Mouse (Mus musculus) ovary, postnatal 10 days (tissue): ENCODE results near the gene Mgll.
A peak's percentile ranks its signal among the peaks of the same experiment; 100 is the strongest.

Experiments
- DNase-seq: peaks from one replicate; pipeline ENCODE4 v3.0.0; 2022; ENCODE audit warnings: low spot score

The Mgll gene

GRCm38 (mm10) chr6:88724313-88725195 is at the start of gene Mgll:
TSS of gene Mgll (plus strand) at chr6:88724412.
- DNase-seq: peak; percentile 35

GRCm38 (mm10) chr6:88675815-88676214 is 48.4 kb upstream of the Mgll start:
- DNase-seq: no peak

GRCm38 (mm10) chr6:88676753-88677736 is 47.2 kb upstream of the Mgll start:
- no peak for DNase-seq

GRCm38 (mm10) chr6:88677738-88678137 is 46.5 kb upstream of the Mgll start:
- DNase-seq: no peak

- no peak for DNase-seq
Observed at GRCm38 (mm10) chr6:88681026-88681425, 43.2 kb upstream of the Mgll start.

- no peak for DNase-seq
Observed at GRCm38 (mm10) chr6:88683380-88684053, 40.7 kb upstream of the Mgll start.

GRCm38 (mm10) chr6:88688171-88688570 is 36.0 kb upstream of the Mgll start:
- no peak for DNase-seq

- no peak for DNase-seq
Observed at GRCm38 (mm10) chr6:88688712-88689111, 35.5 kb upstream of the Mgll start.

- DNase-seq: no peak
Observed at GRCm38 (mm10) chr6:88690211-88690610, 34.0 kb upstream of the Mgll start.

- no peak for DNase-seq
Observed at GRCm38 (mm10) chr6:88691361-88691760, 32.9 kb upstream of the Mgll start.

- no peak for DNase-seq
Observed at GRCm38 (mm10) chr6:88702887-88703286, 21.3 kb upstream of the Mgll start.

GRCm38 (mm10) chr6:88703731-88704130 is 20.5 kb upstream of the Mgll start:
- no peak for DNase-seq

- no peak for DNase-seq
Observed at GRCm38 (mm10) chr6:88708401-88709278, 15.6 kb upstream of the Mgll start.

GRCm38 (mm10) chr6:88709279-88709575 is 15.0 kb upstream of the Mgll start:
- no peak for DNase-seq

GRCm38 (mm10) chr6:88711313-88711712 is 12.9 kb upstream of the Mgll start:
- DNase-seq: no peak

- no peak for DNase-seq
Observed at GRCm38 (mm10) chr6:88712083-88712482, 12.1 kb upstream of the Mgll start.

GRCm38 (mm10) chr6:88713320-88713719 is 10.9 kb upstream of the Mgll start:
- no peak for DNase-seq

- no peak for DNase-seq
Observed at GRCm38 (mm10) chr6:88714200-88714674, 10.0 kb upstream of the Mgll start.

GRCm38 (mm10) chr6:88715378-88715781 is 8.8 kb upstream of the Mgll start:
- DNase-seq: no peak

- DNase-seq: no peak
Observed at GRCm38 (mm10) chr6:88715966-88716365, 8.2 kb upstream of the Mgll start.
